Mouse (Mus musculus): ENCODE results near the gene Fbxl20.

- TF ChIP-seq CTCF (IDR thresholded peaks at IDR 0.05) (no peak), EP300 (IDR thresholded peaks at IDR 0.05) (no peak; the same call in 1 of the 2 replicates)
These were observed 37.6 kb upstream of the Fbxl20 start for GRCm38 (mm10) chr11:98187640-98188395.

All from lung, postnatal 0 days (tissue).